Mouse (Mus musculus) hindbrain, embryonic 11.5 days (tissue): Measurements from ENCODE around the gene Apex2. TPM values are rescaled to one million over a fixed set of nuclear protein-coding genes. Genes with fewer than 3 reads are reported as not detected.

Source experiments
- ATAC-seq: fragments of 200-750 bp; cut with Nextera tagmentation; 2 replicates; pipeline ENCODE4 v1.8.0; 2017; ENCODE audit warnings: mild to moderate bottlenecking, moderate TSS enrichment, moderate library complexity; ENCODE audit not compliant: low FRiP score
- DNase-seq: peaks from one replicate; pipeline ENCODE4 v3.0.0-alpha.2; 2015; ENCODE audit warnings: low spot score
- H3K27ac ChIP-seq: fragments of 300-500 bp; sonication (generic); 2 replicates; pipeline ENCODE4 v1.5.1; 2014; ENCODE audit warnings: mild to moderate bottlenecking, low read depth, low read length
- H3K27me3 ChIP-seq: fragments of 300-500 bp; sonication (generic); 2 replicates; pipeline ENCODE4 v1.6.1; 2014; ENCODE audit warnings: mild to moderate bottlenecking, low read length, moderate library complexity, mixed read lengths; ENCODE audit not compliant: control insufficient read depth, insufficient read depth
- H3K36me3 ChIP-seq: fragments of 300-500 bp; sonication (generic); 2 replicates; pipeline ENCODE4 v1.6.1; 2014; ENCODE audit warnings: mild to moderate bottlenecking, low read length, moderate library complexity, mixed read lengths; ENCODE audit not compliant: control insufficient read depth, insufficient read depth
- H3K4me1 ChIP-seq: fragments of 300-500 bp; sonication (generic); replicated peaks from 2 replicates; pipeline ENCODE4 v1.6.1; 2014; ENCODE audit warnings: low read length, mixed read lengths; ENCODE audit not compliant: control insufficient read depth, insufficient read depth
- H3K4me2 ChIP-seq: fragments of 300-500 bp; sonication (generic); replicated peaks from 2 replicates; pipeline ENCODE4 v1.6.1; 2014; ENCODE audit warnings: mild to moderate bottlenecking, low read depth, low read length
- H3K4me3 ChIP-seq: fragments of 300-500 bp; sonication (generic); 2 replicates; pipeline ENCODE4 v1.5.1; 2014; ENCODE audit warnings: low read depth, low read length
- H3K9ac ChIP-seq: fragments of 300-500 bp; sonication (generic); 2 replicates; pipeline ENCODE4 v1.6.1; 2014; ENCODE audit warnings: low read depth, low read length
- H3K9me3 ChIP-seq: fragments of 300-500 bp; sonication (generic); 2 replicates; pipeline ENCODE4 v1.6.1; 2016; ENCODE audit warnings: low read length; ENCODE audit not compliant: control insufficient read depth
- WGBS: fragments of 180-500 bp; shearing (Covaris S2); extraction: QIAGEN DNeasy Blood & Tissue Kit; methylation state at CpG from one replicate; pipeline ENCODE4 v1.1.7; 2014; 5-methylcytosine and 5-hydroxymethylcytosine counted together
- polyA plus RNA-seq: library from polyadenylated mRNA; unstranded; fragments of >200 nt; fragmentation: Nextera tagmentation; extraction: Ambion mirVana; gene quantifications from 2 replicates; pipeline ENCODE4 v1.2.1, GENCODE M21; 2014

Gene Apex2
- polyA plus RNA-seq, 1 experiment from 2014 or later = 26.8 TPM

GRCm38 (mm10) chrX:150581921-150582320 lies 7.7 kb downstream of the Apex2 start:
- Histone ChIP-seq H3K36me3 (no peaks in the 10 kb centered on the region), H3K4me2 (no peak overlapping the region), H3K9ac (no peak overlapping the region), H3K27ac (no peak overlapping the region), H3K4me1 (no peaks in the 10 kb centered on the region), H3K9me3 (no peaks in the 10 kb centered on the region), H3K4me3 (no peak overlapping the region), H3K27me3 (no peaks in the 10 kb centered on the region)
- no peak for ATAC-seq
- no peak for DNase-seq

- Histone ChIP-seq H3K9ac (no peak overlapping the region), H3K36me3 (no peaks in the 10 kb centered on the region), H3K27ac (no peak overlapping the region), H3K4me3 (no peak overlapping the region), H3K27me3 (no peaks in the 10 kb centered on the region), H3K4me2 (no peak overlapping the region), H3K4me1 (no peaks in the 10 kb centered on the region), H3K9me3 (no peaks in the 10 kb centered on the region)
- WGBS = 87% methylated on average over 12 of the region's 12 CpGs
- DNase-seq = no peak
- no peak for ATAC-seq
Measured at GRCm38 (mm10) chrX:150564644-150565357, 24.9 kb downstream of the Apex2 start.

- Histone ChIP-seq H3K36me3 (no peaks in the 10 kb centered on the region), H3K27me3 (0 out of 2 replicates have a peak, but pooled peaks cover 3% of the 10 kb centered on the region), H3K4me3 (no peak overlapping the region), H3K9ac (no peak overlapping the region), H3K4me1 (no peaks in the 10 kb centered on the region), H3K27ac (no peak overlapping the region), H3K9me3 (no peaks in the 10 kb centered on the region), H3K4me2 (no peak overlapping the region)
- 90% methylated on average over 3 of the region's 3 CpGs for WGBS
- DNase-seq = no peak
- ATAC-seq = no peak
Measured at GRCm38 (mm10) chrX:150554032-150554431, 35.6 kb downstream of the Apex2 start.

DNA sequence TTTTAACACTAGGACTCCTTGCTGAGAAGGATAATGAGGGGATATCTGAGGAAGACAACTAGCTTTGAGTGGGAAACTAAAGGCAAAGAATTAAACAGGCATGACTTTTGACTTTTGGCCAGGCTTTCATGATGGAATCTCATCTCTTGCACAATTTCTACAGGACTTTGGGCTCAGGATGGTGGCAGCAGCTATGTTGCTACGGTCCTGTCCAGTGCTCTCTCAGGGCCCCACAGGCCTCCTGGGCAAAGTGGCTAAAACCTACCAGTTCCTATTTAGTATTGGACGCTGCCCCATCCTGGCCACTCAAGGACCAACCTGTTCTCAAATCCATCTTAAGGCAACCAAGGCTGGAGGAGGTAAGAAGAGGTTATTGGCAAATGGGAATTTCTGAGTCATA lies 37.7 kb downstream of the Apex2 start:
- Histone ChIP-seq H3K36me3 (no peaks in the 10 kb centered on the region), H3K9me3 (no peaks in the 10 kb centered on the region), H3K27me3 (0 out of 2 replicates have a peak, but pooled peaks cover 3% of the 10 kb centered on the region), H3K4me1 (no peaks in the 10 kb centered on the region), H3K9ac (no peak overlapping the region), H3K4me2 (no peak overlapping the region), H3K27ac (no peak overlapping the region), H3K4me3 (no peak overlapping the region)
- no peak for ATAC-seq
- no peak for DNase-seq
- 97% methylated on average over 2 of the region's 2 CpGs for WGBS

- ATAC-seq (no peak), DNase-seq (no peak)
- Histone ChIP-seq H3K27ac (no peak overlapping the region), H3K9me3 (no peaks in the 10 kb centered on the region), H3K4me1 (no peaks in the 10 kb centered on the region), H3K36me3 (no peaks in the 10 kb centered on the region), H3K27me3 (0 out of 2 replicates have a peak, but pooled peaks cover 3% of the 10 kb centered on the region), H3K4me3 (no peak overlapping the region), H3K9ac (no peak overlapping the region), H3K4me2 (no peak overlapping the region)
- WGBS = 97% methylated on average over 3 of the region's 3 CpGs
Measured at GRCm38 (mm10) chrX:150549639-150550038, 40.0 kb downstream of the Apex2 start.

DNA sequence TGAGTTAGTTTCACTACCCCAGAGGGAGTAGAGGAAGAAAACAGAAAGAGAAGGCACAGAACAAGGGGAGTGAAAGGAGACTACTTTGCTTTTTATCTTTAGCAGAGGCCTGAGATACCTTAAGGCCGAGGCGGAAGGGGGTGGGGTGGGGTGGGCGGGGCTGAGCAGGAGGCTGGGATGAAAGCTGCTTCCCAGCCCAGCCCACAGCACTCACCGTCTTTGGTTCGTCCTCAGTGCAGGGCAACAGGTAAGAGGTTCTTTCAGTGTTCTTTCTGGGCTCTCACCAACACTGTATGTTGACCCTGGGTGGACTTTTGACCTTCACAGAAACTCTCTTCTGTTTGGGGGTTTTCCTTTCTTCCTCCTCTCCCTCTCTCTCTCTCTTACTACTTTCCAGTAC lies 42.4 kb downstream of the Apex2 start, which contains the start of gene Alas2:
Alas2 (plus strand) TSS at position 137 of the 400 bp plus-strand sequence.
- Histone ChIP-seq H3K4me1 (no peaks in the 10 kb centered on the region), H3K9ac (no peak within 1 kb of the TSS), H3K4me2 (no peak within 1 kb of the TSS), H3K27me3 (no peaks in the 10 kb centered on the region), H3K36me3 (no peaks in the 10 kb centered on the region), H3K4me3 (no peak within 1 kb of the TSS), H3K27ac (no peak within 1 kb of the TSS), H3K9me3 (no peaks in the 10 kb centered on the region)
- no peak for ATAC-seq
- WGBS = 46% methylated on average over 5 of the region's 5 CpGs
- DNase-seq = no peak

DNA sequence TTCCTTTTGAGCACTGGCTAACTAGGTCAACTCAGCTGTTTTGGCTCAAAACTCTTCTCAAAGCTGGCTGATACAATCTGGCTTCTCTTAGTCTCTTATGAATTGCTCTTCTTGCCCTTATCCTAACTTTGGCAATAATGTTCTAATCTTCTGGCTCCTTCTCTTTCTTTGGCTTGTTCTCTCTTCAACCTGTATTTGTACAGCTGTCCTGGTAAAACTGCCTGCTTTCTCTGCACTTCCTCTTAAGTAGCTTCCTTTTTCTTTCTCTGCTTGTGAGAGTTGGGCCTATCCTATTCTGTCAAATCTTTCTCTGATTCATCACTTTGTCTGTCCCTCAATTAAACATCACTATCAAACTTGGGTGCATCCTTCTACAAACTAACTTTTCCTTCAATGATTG lies 48.0 kb downstream of the Apex2 start:
- DNase-seq (no peak), ATAC-seq (no peak)
- no peak overlapping the region for H3K9ac ChIP-seq
- no peaks in the 10 kb centered on the region for H3K27me3 ChIP-seq
- H3K4me3 ChIP-seq = no peak overlapping the region
- no peaks in the 10 kb centered on the region for H3K4me1 ChIP-seq
- no peak overlapping the region for H3K27ac ChIP-seq
- H3K9me3 ChIP-seq = no peaks in the 10 kb centered on the region
- H3K4me2 ChIP-seq = no peak overlapping the region
- H3K36me3 ChIP-seq = no peaks in the 10 kb centered on the region

DNA sequence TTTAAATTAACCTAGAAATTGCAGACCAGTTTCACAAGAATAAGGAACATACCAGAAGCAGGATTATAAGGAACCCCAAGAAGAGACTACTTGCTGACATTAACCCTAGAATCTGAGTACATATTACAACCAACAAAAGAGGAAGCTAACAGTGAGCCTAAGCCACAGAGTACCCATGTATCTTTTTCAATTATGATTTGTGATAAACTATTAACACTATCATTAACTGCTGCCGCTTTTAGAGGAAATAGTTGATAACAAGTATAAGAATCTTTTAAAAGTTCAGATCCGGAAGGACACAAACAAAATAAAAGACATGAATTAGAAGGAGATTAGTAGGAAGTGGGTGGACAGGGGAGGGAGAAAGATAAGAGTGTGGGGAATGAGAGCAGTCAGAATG lies 49.6 kb downstream of the Apex2 start:
- DNase-seq (no peak), ATAC-seq (no peak)
- H3K27ac ChIP-seq = no peak overlapping the region
- H3K36me3 ChIP-seq = no peaks in the 10 kb centered on the region
- no peak overlapping the region for H3K4me2 ChIP-seq
- H3K9ac ChIP-seq = no peak overlapping the region
- H3K4me3 ChIP-seq = no peak overlapping the region
- H3K4me1 ChIP-seq = no peaks in the 10 kb centered on the region
- H3K27me3 ChIP-seq = no peaks in the 10 kb centered on the region
- no peaks in the 10 kb centered on the region for H3K9me3 ChIP-seq
- 93% methylated on average over 2 of the region's 2 CpGs for WGBS

DNA sequence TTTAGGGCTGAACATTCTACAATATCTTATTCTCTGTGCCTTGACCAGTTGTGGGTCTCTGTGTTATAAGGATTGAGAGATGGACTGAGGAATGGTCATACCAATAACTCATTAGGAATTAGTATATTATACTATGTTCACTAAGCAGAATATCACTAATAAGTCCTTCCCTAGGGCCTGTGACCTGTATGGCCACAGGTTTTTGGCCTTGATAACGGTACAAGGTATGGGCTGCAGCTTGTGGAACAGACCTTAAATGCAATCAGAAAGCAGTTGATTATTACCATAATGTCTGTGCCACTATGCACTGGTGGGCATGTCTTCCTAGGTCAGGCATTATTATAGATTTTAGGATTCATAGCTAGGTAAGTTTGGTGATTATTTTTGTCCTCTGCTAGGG lies 73.2 kb downstream of the Apex2 start:
- H3K27ac ChIP-seq = no peak overlapping the region
- no peak overlapping the region for H3K4me3 ChIP-seq
- 93% methylated on average over 1 of the region's 1 CpGs for WGBS
- no peaks in the 10 kb centered on the region for H3K36me3 ChIP-seq
- DNase-seq = no peak
- H3K9me3 ChIP-seq = no peaks in the 10 kb centered on the region
- H3K4me1 ChIP-seq = no peaks in the 10 kb centered on the region
- no peak overlapping the region for H3K4me2 ChIP-seq
- ATAC-seq = no peak
- no peak overlapping the region for H3K9ac ChIP-seq
- no peaks in the 10 kb centered on the region for H3K27me3 ChIP-seq
